Mouse (Mus musculus): Measurements from ENCODE around the gene Ephb4. TPM values are rescaled to one million over a fixed set of nuclear protein-coding genes. Genes with fewer than 3 reads are reported as not detected.
A peak's percentile ranks its signal among the peaks of the same experiment; 100 is the strongest.

Ephb4 gene
- polyA plus RNA-seq, 1 experiment from 2014 or later, result 27.3 TPM

- peaks cover 25% of the 10 kb centered on the region for H3K36me3 ChIP-seq (ENCODE audit: control insufficient read depth, insufficient read depth, low read length)
- peak overlapping the region; percentile 90 for H3K4me3 ChIP-seq (ENCODE audit: low read depth, low read length)
- H3K4me2 ChIP-seq, result peak overlapping the region; percentile 55
- WGBS (ENCODE audit: insufficient replicate concordance), result 92% methylated on average over 4 of the region's 4 CpGs
- H3K27ac ChIP-seq (ENCODE audit: low read depth, low read length), result peak overlapping the region; percentile 97; the same call in 1 of the 2 replicates
- no peak overlapping the region for H3K9ac ChIP-seq (ENCODE audit: low read depth, low read length)
- ATAC-seq (replicated peaks; ENCODE audit: insufficient number of reproducible peaks, low FRiP score, low TSS enrichment), result no peak
- peaks cover 42% of the 10 kb centered on the region for H3K4me1 ChIP-seq (ENCODE audit: control insufficient read depth, insufficient read depth, low read length)
- no peaks in the 10 kb centered on the region for H3K9me3 ChIP-seq (replicated peaks; ENCODE audit: control insufficient read depth, low read length)
- no peaks in the 10 kb centered on the region for H3K27me3 ChIP-seq (ENCODE audit: control insufficient read depth, insufficient read depth, low read length)
Observed at GRCm38 (mm10) chr5:137308356-137308755, 41.6 kb upstream of the Ephb4 start.

GRCm38 (mm10) chr5:137313466-137314192 is 36.3 kb upstream of the Ephb4 start:
- under 1% methylated on average over 22 of the region's 22 CpGs for WGBS (ENCODE audit: insufficient replicate concordance)
- Histone ChIP-seq H3K9me3 (replicated peaks; ENCODE audit: control insufficient read depth, low read length) (no peaks in the 10 kb centered on the region), H3K4me1 (ENCODE audit: control insufficient read depth, insufficient read depth, low read length) (peaks cover 28% of the 10 kb centered on the region), H3K36me3 (ENCODE audit: control insufficient read depth, insufficient read depth, low read length) (peaks cover 20% of the 10 kb centered on the region), H3K4me2 (peak overlapping the region; percentile 96), H3K27ac (ENCODE audit: low read depth, low read length) (peak overlapping the region; percentile 90), H3K9ac (ENCODE audit: low read depth, low read length) (peak overlapping the region; percentile 93), H3K4me3 (ENCODE audit: low read depth, low read length) (peak overlapping the region; percentile 65), H3K27me3 (ENCODE audit: control insufficient read depth, insufficient read depth, low read length) (no peaks in the 10 kb centered on the region)
- peak; percentile 39 for ATAC-seq (replicated peaks; ENCODE audit: insufficient number of reproducible peaks, low FRiP score, low TSS enrichment)

GRCm38 (mm10) chr5:137314193-137315083 is 35.5 kb upstream of the Ephb4 start, which contains the start of gene Trip6:
Trip6 (minus strand) TSS chr5:137314404.
- Histone ChIP-seq H3K4me2 (peak within 1 kb of the TSS; percentile 96), H3K36me3 (ENCODE audit: control insufficient read depth, insufficient read depth, low read length) (peaks cover 13% of the 10 kb centered on the region)
- 17% methylated on average over 30 of the region's 30 CpGs for WGBS (ENCODE audit: insufficient replicate concordance)

GRCm38 (mm10) chr5:137315084-137315903 is 34.6 kb upstream of the Ephb4 start:
- Histone ChIP-seq H3K27ac (ENCODE audit: low read depth, low read length) (no peak overlapping the region), H3K36me3 (ENCODE audit: control insufficient read depth, insufficient read depth, low read length) (peaks cover 7% of the 10 kb centered on the region; the same call in 1 of the 2 replicates), H3K9ac (ENCODE audit: low read depth, low read length) (peak overlapping the region; percentile 93), H3K27me3 (ENCODE audit: control insufficient read depth, insufficient read depth, low read length) (no peaks in the 10 kb centered on the region), H3K4me1 (ENCODE audit: control insufficient read depth, insufficient read depth, low read length) (peaks cover 28% of the 10 kb centered on the region), H3K9me3 (replicated peaks; ENCODE audit: control insufficient read depth, low read length) (no peaks in the 10 kb centered on the region), H3K4me3 (ENCODE audit: low read depth, low read length) (no peak overlapping the region), H3K4me2 (peak overlapping the region; percentile 96)
- WGBS (ENCODE audit: insufficient replicate concordance), result 39% methylated on average over 29 of the region's 30 CpGs
- no peak; the same call in none of the 2 replicates for ATAC-seq (replicated peaks; ENCODE audit: insufficient number of reproducible peaks, low FRiP score, low TSS enrichment)

More at GRCm38 (mm10) chr5:137314193-137315083, 35.5 kb upstream of the Ephb4 start, which contains the start of gene Trip6:
- Histone ChIP-seq H3K4me1 (ENCODE audit: control insufficient read depth, insufficient read depth, low read length) (peaks cover 28% of the 10 kb centered on the region), H3K9ac (ENCODE audit: low read depth, low read length) (peak within 1 kb of the TSS; percentile 93), H3K27me3 (ENCODE audit: control insufficient read depth, insufficient read depth, low read length) (no peaks in the 10 kb centered on the region), H3K4me3 (ENCODE audit: low read depth, low read length) (peak within 1 kb of the TSS; percentile 65), H3K9me3 (replicated peaks; ENCODE audit: control insufficient read depth, low read length) (no peaks in the 10 kb centered on the region), H3K27ac (ENCODE audit: low read depth, low read length) (peak within 1 kb of the TSS; percentile 90)
- peak; percentile 79 for ATAC-seq (replicated peaks; ENCODE audit: insufficient number of reproducible peaks, low FRiP score, low TSS enrichment)

DNA sequence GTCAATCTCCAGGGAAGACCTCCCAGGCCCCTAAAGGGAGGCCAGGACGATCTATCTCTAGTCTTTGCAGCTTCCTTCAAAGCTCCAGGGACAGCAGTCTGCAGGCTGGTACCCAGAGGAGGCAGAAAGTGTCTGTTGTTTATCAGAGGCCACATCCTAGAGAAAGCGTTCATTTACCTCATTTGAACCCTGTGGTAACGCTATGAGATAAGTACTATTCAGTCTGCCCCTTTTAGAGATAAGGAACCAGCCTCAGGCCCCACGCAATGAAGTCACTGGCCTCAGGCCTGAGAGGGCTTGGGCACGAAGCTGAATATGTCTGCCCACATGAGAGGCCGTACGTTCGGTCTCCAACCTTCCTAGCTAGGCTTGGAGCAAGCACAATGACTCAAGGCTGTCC is 32.5 kb upstream of the Ephb4 start:
- H3K9me3 ChIP-seq (replicated peaks; ENCODE audit: control insufficient read depth, low read length), result no peaks in the 10 kb centered on the region
- WGBS (ENCODE audit: insufficient replicate concordance), result 46% methylated on average over 8 of the region's 8 CpGs

GRCm38 (mm10) chr5:137318570-137318969 is 31.3 kb upstream of the Ephb4 start:
- H3K36me3 ChIP-seq (ENCODE audit: control insufficient read depth, insufficient read depth, low read length), result peaks cover 10% of the 10 kb centered on the region

More for the DNA sequence above, 32.5 kb upstream of the Ephb4 start:
- Histone ChIP-seq H3K9ac (ENCODE audit: low read depth, low read length) (no peak overlapping the region), H3K27me3 (ENCODE audit: control insufficient read depth, insufficient read depth, low read length) (no peaks in the 10 kb centered on the region), H3K36me3 (ENCODE audit: control insufficient read depth, insufficient read depth, low read length) (peaks cover 7% of the 10 kb centered on the region), H3K27ac (ENCODE audit: low read depth, low read length) (no peak overlapping the region), H3K4me1 (ENCODE audit: control insufficient read depth, insufficient read depth, low read length) (peaks cover 24% of the 10 kb centered on the region), H3K4me2 (no peak overlapping the region), H3K4me3 (ENCODE audit: low read depth, low read length) (no peak overlapping the region)
- no peak for ATAC-seq (replicated peaks; ENCODE audit: insufficient number of reproducible peaks, low FRiP score, low TSS enrichment)

GRCm38 (mm10) chr5:137320996-137321395 is 28.9 kb upstream of the Ephb4 start:
- Histone ChIP-seq H3K9me3 (replicated peaks; ENCODE audit: control insufficient read depth, low read length) (no peaks in the 10 kb centered on the region), H3K4me1 (ENCODE audit: control insufficient read depth, insufficient read depth, low read length) (no peaks in the 10 kb centered on the region), H3K4me3 (ENCODE audit: low read depth, low read length) (no peak overlapping the region), H3K36me3 (ENCODE audit: control insufficient read depth, insufficient read depth, low read length) (peaks cover 12% of the 10 kb centered on the region), H3K9ac (ENCODE audit: low read depth, low read length) (no peak overlapping the region), H3K4me2 (no peak overlapping the region), H3K27me3 (ENCODE audit: control insufficient read depth, insufficient read depth, low read length) (no peaks in the 10 kb centered on the region), H3K27ac (ENCODE audit: low read depth, low read length) (no peak overlapping the region)
- no peak for ATAC-seq (replicated peaks; ENCODE audit: insufficient number of reproducible peaks, low FRiP score, low TSS enrichment)
- 78% methylated on average over 3 of the region's 3 CpGs for WGBS (ENCODE audit: insufficient replicate concordance)

More at GRCm38 (mm10) chr5:137318570-137318969, 31.3 kb upstream of the Ephb4 start:
- Histone ChIP-seq H3K27me3 (ENCODE audit: control insufficient read depth, insufficient read depth, low read length) (no peaks in the 10 kb centered on the region), H3K9ac (ENCODE audit: low read depth, low read length) (no peak overlapping the region), H3K4me3 (ENCODE audit: low read depth, low read length) (no peak overlapping the region), H3K9me3 (replicated peaks; ENCODE audit: control insufficient read depth, low read length) (no peaks in the 10 kb centered on the region), H3K27ac (ENCODE audit: low read depth, low read length) (no peak overlapping the region), H3K4me1 (ENCODE audit: control insufficient read depth, insufficient read depth, low read length) (peaks cover 15% of the 10 kb centered on the region), H3K4me2 (no peak overlapping the region)
- 82% methylated on average over 1 of the region's 1 CpGs for WGBS (ENCODE audit: insufficient replicate concordance)
- no peak for ATAC-seq (replicated peaks; ENCODE audit: insufficient number of reproducible peaks, low FRiP score, low TSS enrichment)

- Histone ChIP-seq H3K27me3 (ENCODE audit: control insufficient read depth, insufficient read depth, low read length) (no peaks in the 10 kb centered on the region), H3K9ac (ENCODE audit: low read depth, low read length) (no peak overlapping the region), H3K4me2 (no peak overlapping the region), H3K4me1 (ENCODE audit: control insufficient read depth, insufficient read depth, low read length) (peaks cover 5% of the 10 kb centered on the region; the same call in 1 of the 2 replicates), H3K9me3 (replicated peaks; ENCODE audit: control insufficient read depth, low read length) (no peaks in the 10 kb centered on the region), H3K36me3 (ENCODE audit: control insufficient read depth, insufficient read depth, low read length) (0 out of 2 replicates have a peak, but pooled peaks cover 2% of the 10 kb centered on the region), H3K27ac (ENCODE audit: low read depth, low read length) (no peak overlapping the region), H3K4me3 (ENCODE audit: low read depth, low read length) (no peak overlapping the region)
- ATAC-seq (replicated peaks; ENCODE audit: insufficient number of reproducible peaks, low FRiP score, low TSS enrichment), result no peak
- 85% methylated on average over 7 of the region's 7 CpGs for WGBS (ENCODE audit: insufficient replicate concordance)
Observed at GRCm38 (mm10) chr5:137330910-137331309, 19.0 kb upstream of the Ephb4 start.

Measured in heart, embryonic 11.5 days (tissue).